Mouse (Mus musculus) cerebellum, postnatal 25 days (tissue): Measurements from ENCODE around the gene Rhov.

ENCODE experiments used
- DNase-seq, 2 experiments: peaks; one replicate each; pipeline ENCODE4 v3.0.0; 2021; ENCODE audit warnings: mixed read lengths in 2 of 2

Gene Rhov

GRCm38 (mm10) chr2:119289014-119289416 is 17.9 kb upstream of the Rhov start:
- DNase-seq, result no peak

- peak; percentile 99 for DNase-seq
Measured at GRCm38 (mm10) chr2:119288270-119288882, 17.3 kb upstream of the Rhov start, which contains the start of gene Vps18. TSS of gene Vps18 (plus strand) at chr2:119288740.

DNA sequence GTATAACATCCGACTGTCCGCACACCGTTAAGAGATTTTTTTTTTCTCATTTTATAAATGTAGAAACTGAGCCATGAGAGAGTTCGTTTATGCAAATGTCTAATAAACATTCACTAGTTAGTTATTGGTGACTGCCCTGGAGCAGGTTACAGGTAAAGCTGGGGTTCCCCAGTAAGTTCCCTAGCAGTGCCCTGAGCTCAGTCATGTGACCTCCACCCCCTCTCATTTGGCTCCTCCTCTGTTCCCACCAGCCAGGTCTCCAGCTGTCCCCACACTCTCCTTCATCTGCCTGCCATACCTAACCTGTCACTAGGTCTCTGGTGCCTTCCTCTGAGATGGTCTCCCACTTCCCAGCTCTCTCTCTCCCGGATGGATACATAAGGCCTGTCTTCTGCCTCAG is 16.3 kb upstream of the Rhov start:
- DNase-seq, result no peak

GRCm38 (mm10) chr2:119281899-119282565 is 11.0 kb upstream of the Rhov start:
- DNase-seq, result no peak

DNA sequence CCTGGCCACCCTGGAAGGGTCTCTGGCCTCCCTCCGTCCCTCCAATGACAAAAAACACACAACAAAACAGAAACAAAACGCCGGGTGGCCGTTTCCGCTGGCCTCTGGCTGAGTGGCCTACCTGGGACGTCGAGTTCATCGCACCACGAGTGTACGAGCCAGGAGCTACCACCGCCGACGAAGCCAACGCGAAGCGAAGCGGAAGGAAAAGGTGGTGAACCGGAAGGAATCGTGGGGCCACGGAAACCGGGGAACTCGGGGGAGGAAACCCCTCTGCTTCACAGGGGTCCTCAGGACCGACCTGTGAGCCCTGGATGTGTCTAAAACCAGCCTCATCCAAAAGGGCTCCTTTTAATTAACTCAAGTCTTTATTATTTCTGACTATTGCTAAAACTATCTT is 6.7 kb upstream of the Rhov start:
- DNase-seq, result no peak

- no peak for DNase-seq
Measured at GRCm38 (mm10) chr2:119276926-119277325, 5.9 kb upstream of the Rhov start.

- DNase-seq, result no peak
Measured at GRCm38 (mm10) chr2:119274126-119274525, 3.1 kb upstream of the Rhov start.

DNA sequence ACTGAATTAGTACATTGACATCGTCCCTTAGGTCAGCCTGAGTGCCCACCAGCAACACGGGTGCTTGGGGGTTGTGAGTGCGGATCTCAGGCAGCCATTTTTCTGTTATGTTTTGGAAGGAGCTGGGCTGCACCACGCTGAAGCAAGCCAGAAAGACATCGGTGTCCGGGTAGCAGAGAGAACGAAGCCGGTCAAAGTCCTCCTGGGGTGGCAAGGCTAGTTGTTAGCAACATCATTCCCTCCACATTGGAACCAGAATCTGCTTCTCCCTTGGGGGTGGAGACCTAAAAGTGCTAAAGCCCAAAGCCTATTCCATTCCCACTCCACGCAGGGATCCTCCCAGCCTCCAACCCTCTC is 808 bp downstream of the Rhov start:
- DNase-seq, result no peak

GRCm38 (mm10) chr2:119263813-119264212 is 7.3 kb downstream of the Rhov start:
- no peak for DNase-seq

DNA sequence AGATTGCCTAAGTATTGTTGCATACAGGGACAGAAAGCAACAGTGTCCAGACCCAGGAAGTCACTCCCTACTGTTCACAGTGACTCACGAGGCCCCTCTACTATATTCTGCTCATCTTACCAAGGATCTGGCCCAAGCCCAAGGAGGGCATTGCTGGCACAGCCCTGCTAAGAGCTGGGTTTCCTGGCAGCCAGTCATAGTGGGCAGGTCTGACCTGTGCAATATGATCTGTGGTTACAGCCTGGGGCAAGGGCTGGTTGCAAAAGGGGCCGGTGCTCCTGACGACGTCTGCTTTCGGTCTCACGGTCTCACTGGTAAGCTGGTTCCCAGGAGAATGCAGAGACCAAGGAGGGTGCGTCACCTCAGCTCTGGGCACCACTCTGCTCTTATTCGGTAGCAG is 8.1 kb downstream of the Rhov start:
- DNase-seq, result peak; percentile 28 to 57

GRCm38 (mm10) chr2:119261326-119261725 is 9.7 kb downstream of the Rhov start:
- DNase-seq, result no peak

GRCm38 (mm10) chr2:119260518-119260917 is 10.6 kb downstream of the Rhov start:
- no peak for DNase-seq

DNA sequence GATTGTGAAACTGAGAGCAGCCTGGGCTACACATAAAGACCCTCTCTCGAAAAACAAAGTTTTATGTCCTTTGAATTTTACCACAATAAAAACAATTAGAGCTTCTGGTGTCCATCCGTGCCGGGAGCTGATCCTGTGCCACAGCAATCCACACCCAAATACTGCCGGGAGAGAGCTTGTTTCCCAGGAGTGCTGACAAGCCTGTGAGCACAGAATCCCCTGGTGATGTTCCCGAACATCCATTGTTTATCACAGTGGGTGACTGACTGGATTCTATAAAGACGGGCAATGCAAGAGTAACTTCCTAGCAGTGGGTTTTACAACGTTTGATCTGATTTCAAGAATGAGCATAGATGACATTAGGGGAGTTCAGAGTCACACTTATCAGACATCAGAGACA is 16.1 kb downstream of the Rhov start:
- DNase-seq, result no peak

DNA sequence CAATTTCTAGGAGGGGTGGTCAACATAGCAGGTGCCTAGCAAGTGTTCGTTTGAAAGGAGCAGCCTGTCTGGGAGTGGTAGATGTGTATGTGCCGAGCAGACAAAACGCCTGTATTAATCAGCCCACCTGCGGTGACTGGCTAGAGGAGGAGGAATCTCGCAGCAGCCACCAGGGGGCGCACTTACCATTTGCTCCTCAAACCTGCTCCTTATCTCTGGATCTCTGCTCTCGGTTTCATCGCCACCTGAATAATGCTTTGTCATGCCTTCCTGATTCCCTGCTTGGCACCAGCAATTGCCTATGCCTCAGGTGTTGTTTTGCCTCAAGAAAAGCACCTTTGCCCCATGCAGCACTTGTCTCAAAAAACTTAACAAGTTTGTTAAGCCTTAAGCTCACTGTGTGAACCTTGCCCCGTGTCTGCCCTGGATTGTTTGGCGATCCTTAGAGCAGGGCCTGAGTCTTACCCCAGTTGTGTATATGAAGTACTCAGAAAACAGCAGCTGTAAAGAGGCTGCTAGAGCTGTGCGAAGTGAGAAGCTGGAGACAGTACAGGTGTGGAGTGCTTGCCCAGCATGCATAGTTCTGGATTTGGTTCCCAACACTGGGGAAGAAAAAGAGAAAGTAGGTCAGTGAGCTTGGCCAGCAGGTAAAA is 20.1 kb downstream of the Rhov start:
- peak; percentile 91 to 95 for DNase-seq

DNA sequence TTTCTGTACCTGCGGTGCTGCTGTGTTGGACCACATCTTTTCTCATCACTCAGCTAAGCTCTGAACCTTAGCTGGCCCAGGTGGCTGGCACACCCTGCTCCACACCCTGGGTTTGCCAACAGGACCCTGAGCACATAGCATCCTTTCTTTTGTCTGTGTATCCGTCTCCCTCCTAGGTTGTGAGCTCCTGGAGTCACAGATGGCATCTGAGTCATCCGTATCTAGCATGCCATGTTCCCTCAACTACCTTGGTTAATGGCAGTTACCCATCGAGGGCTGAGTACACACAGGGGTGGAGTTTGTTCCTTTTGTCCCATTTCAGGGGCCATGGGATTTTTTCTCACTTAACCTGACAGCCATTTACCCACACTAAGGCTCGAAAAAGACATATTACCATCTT is 20.7 kb downstream of the Rhov start:
- DNase-seq, result peak in 1 of 2 experiments; percentile 12

- DNase-seq, result no peak
Measured at GRCm38 (mm10) chr2:119249592-119250061, 21.4 kb downstream of the Rhov start.

DNA sequence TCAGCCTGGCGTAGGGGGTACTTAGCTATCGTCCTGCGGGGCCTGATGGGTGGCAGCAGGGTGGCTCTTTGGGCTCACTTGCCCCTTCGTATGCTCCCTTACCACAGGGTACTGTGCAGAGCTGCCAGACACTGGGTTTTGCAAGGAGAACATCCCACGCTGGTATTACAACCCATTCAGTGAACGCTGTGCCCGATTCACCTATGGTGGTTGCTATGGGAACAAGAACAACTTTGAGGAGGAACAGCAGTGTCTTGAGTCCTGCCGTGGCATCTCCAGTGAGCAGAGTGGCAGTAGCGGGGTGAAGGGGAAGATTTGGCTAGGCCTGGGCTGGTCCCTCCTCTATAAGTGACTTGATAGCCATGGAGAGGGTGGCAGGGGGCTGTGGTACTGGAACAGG is 23.2 kb downstream of the Rhov start:
- no peak for DNase-seq

- DNase-seq, result no peak
Measured at GRCm38 (mm10) chr2:119245246-119245645, 25.8 kb downstream of the Rhov start.

DNA sequence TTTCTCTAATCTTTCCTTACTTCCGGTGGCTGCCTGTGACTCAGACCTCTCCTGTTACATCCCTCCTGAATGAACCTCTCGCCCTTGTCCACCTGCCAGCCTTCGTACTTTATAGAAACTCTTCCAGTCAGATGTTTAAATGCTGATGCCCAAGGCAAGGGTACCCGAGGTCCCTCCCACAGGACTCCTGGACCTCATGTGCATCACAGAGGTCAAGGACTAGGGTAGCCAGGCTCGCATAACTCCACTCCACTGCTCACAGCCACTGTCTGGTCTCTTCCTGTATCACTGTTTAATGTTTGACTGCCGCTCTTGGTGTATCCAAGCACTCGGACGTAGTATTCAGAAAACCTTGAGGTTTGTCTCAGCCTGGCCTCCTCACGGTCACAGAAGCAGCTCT is 28.5 kb downstream of the Rhov start:
- no peak for DNase-seq

- DNase-seq, result no peak
Measured at GRCm38 (mm10) chr2:119240819-119241186, 30.3 kb downstream of the Rhov start.

DNA sequence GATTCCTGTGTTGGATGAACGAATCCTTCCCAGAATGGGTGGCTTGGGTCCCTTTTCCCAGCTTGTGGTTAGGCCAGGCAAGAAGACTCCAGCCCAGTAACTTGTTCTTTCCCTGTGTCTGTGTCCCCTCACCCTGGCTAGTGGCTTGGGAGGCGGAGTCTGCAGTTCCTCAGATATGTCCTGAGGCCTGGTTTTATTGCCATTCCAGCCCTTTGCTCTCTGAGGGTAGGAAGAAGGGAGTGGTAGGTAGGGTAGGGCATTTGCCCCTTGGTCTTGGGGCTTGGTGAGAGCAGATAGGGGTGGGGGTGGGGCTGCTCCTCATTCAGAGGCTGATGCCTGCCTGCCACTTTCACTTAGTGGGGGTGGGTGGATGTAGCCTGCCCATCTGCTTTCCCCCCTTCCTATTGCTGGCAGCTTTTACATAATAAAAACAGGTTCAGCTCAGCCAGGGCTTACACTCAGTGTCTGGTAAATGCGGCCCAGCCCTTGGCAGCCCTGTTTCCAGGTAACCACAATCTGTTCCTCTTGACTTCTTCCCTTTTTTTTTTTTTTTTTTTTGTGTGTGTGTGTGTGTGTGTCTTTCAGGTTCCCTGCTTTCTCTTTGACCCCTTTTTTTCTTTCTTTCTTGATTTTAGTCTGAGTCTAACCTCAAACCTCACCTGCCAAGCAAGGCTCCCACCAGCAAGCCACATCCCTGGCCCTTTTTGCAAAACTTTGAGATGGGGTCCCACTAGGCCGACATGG is 30.8 kb downstream of the Rhov start:
- no peak for DNase-seq

- no peak for DNase-seq
Measured at GRCm38 (mm10) chr2:119238671-119239070, 32.4 kb downstream of the Rhov start.

DNA sequence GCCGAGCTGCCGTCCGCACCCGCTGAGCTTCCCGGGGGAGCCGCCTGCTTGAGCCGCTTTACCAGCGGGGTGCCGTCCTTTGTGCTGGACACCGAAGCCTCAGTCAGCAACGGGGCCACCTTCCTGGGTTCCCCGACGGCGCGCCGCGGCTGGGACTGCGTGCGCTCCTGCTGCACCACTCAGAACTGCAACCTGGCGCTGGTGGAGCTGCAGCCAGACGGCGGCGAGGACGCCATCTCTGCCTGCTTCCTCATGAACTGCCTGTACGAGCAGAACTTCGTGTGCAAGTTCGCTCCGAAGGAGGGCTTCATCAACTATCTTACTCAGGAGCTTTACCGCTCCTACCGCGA is 33.2 kb downstream of the Rhov start:
- no peak for DNase-seq
